Mouse (Mus musculus): ENCODE results near the gene Gys2. TPM values are rescaled to one million over a fixed set of nuclear protein-coding genes. Genes with fewer than 3 reads are reported as not detected.
"Not testable (repeated sequence)": the region's sequence is repeated elsewhere in the genome, so short reads cannot be mapped to it uniquely, and the experiment has no call there.

Gene Gys2
- 4.3 and 15.7 TPM in 2 replicates for total RNA-seq (2021)
- long read RNA-seq, experiment 1, partial matches to known transcripts: 0 of 1 reads
- long read RNA-seq, experiment 1, other reads (novel, unspliced or antisense): 0 of 1 reads
- long read RNA-seq, experiment 2, partial matches to known transcripts: 0 of 3 reads
- long read RNA-seq, experiment 2, other reads (novel, unspliced or antisense): 1 of 3 reads

GRCm38 (mm10) chr6:142472801-142473203 lies at the start of gene Gys2:
Gys2 (minus strand) TSS chr6:142473109.
- DNase-seq: no peak

- no peak for DNase-seq
These were observed 48.7 kb upstream of the Gys2 start for GRCm38 (mm10) chr6:142521591-142522110.

- DNase-seq: no peak
These were observed 46.2 kb upstream of the Gys2 start for GRCm38 (mm10) chr6:142519110-142519509.

- DNase-seq: not testable (repeated sequence)
These were observed 42.5 kb upstream of the Gys2 start for GRCm38 (mm10) chr6:142515379-142515778.

- DNase-seq: peak; percentile 69
These were observed 42.0 kb upstream of the Gys2 start for GRCm38 (mm10) chr6:142514912-142515311.

GRCm38 (mm10) chr6:142512902-142513301 lies 40.0 kb upstream of the Gys2 start:
- no peak for DNase-seq

- DNase-seq: no peak
These were observed 38.7 kb upstream of the Gys2 start for GRCm38 (mm10) chr6:142511516-142512135.

- DNase-seq: no peak
These were observed 35.8 kb upstream of the Gys2 start for GRCm38 (mm10) chr6:142508663-142509062.

GRCm38 (mm10) chr6:142507785-142508162 lies 34.9 kb upstream of the Gys2 start, which contains the start of gene Ldhb:
Ldhb (minus strand) TSS chr6:142507957.
- peak; percentile 90 for DNase-seq

GRCm38 (mm10) chr6:142507033-142507784 lies 34.3 kb upstream of the Gys2 start:
- peak; percentile 36 for DNase-seq

GRCm38 (mm10) chr6:142506338-142507032 lies 33.6 kb upstream of the Gys2 start:
- no peak for DNase-seq

- DNase-seq: no peak
These were observed 30.7 kb upstream of the Gys2 start for GRCm38 (mm10) chr6:142503601-142504000.

- no peak for DNase-seq
These were observed 29.7 kb upstream of the Gys2 start for GRCm38 (mm10) chr6:142502519-142503125.

GRCm38 (mm10) chr6:142490114-142490513 lies 17.2 kb upstream of the Gys2 start:
- not testable (repeated sequence) for DNase-seq

GRCm38 (mm10) chr6:142487638-142488037 lies 14.7 kb upstream of the Gys2 start:
- no peak for DNase-seq

GRCm38 (mm10) chr6:142485478-142486123 lies 12.7 kb upstream of the Gys2 start:
- DNase-seq: no peak

- DNase-seq: peak; percentile 9
These were observed 4.3 kb upstream of the Gys2 start for GRCm38 (mm10) chr6:142477239-142477638.

GRCm38 (mm10) chr6:142471141-142471540 lies 1.8 kb downstream of the Gys2 start:
- no peak for DNase-seq

- DNase-seq: no peak
These were observed 3.3 kb downstream of the Gys2 start for GRCm38 (mm10) chr6:142469602-142470001.

- DNase-seq: no peak
These were observed 10.7 kb downstream of the Gys2 start for GRCm38 (mm10) chr6:142462194-142462593.

GRCm38 (mm10) chr6:142459017-142459678 lies 13.8 kb downstream of the Gys2 start:
- DNase-seq: no peak
